Mouse (Mus musculus) brain, embryonic 14.5 days (tissue): ENCODE measurements around the gene Epha6.

Experiments used
- CTCF ChIP-seq: fragments of 200-500 bp; IDR thresholded peaks from 2 replicates; pipeline ENCODE4 v1.5.1; 2012; ENCODE audit warnings: inconsistent platforms, mild to moderate bottlenecking, moderate library complexity, borderline replicate concordance; ENCODE audit not compliant: insufficient read depth, insufficient read length; ENCODE audit errors: extremely low read depth
- POLR2A ChIP-seq: fragments of 200-500 bp; IDR thresholded peaks from 2 replicates; pipeline ENCODE4 v1.6.1; 2012; ENCODE audit warnings: mild to moderate bottlenecking, inconsistent platforms, borderline replicate concordance; ENCODE audit not compliant: poor library complexity, insufficient read depth, insufficient read length, severe bottlenecking; ENCODE audit errors: extremely low read depth

- TF ChIP-seq CTCF: no peak
- no peak for TF ChIP-seq POLR2A
These were observed 598.3 kb downstream of the Epha6 start for GRCm38 (mm10) chr16:60006857-60007568.
